Mouse (Mus musculus) forebrain, embryonic 15.5 days (tissue): Measurements from ENCODE around the gene Abca6. TPM values are rescaled to one million over a fixed set of nuclear protein-coding genes. Genes with fewer than 3 reads are reported as not detected.
A peak's percentile ranks its signal among the peaks of the same experiment; 100 is the strongest.

Experiments
- ATAC-seq: fragments of 200-750 bp; cut with Nextera tagmentation; replicated peaks from 2 replicates; pipeline ENCODE4 v1.8.0; 2017; ENCODE audit warnings: mild to moderate bottlenecking, moderate TSS enrichment, moderate library complexity
- H3K27ac ChIP-seq: fragments of 300-500 bp; sonication (generic); replicated peaks from 2 replicates; pipeline ENCODE4 v1.5.1; 2015; ENCODE audit warnings: mild to moderate bottlenecking, inconsistent platforms
- H3K27me3 ChIP-seq: fragments of 300-500 bp; sonication (generic); 2 replicates; pipeline ENCODE4 v1.6.1; 2015; ENCODE audit warnings: inconsistent platforms
- H3K36me3 ChIP-seq: fragments of 300-500 bp; sonication (generic); 2 replicates; pipeline ENCODE4 v1.6.1; 2015; ENCODE audit warnings: mild to moderate bottlenecking, inconsistent platforms
- H3K4me1 ChIP-seq: fragments of 300-500 bp; sonication (generic); 2 replicates; pipeline ENCODE4 v1.6.1; 2015; ENCODE audit warnings: inconsistent platforms
- H3K4me2 ChIP-seq: fragments of 300-500 bp; sonication (generic); replicated peaks from 2 replicates; pipeline ENCODE4 v1.6.1; 2015; ENCODE audit warnings: mild to moderate bottlenecking, inconsistent platforms
- H3K4me3 ChIP-seq: fragments of 300-500 bp; sonication (generic); 2 replicates; pipeline ENCODE4 v1.5.1; 2015; ENCODE audit warnings: mild to moderate bottlenecking, inconsistent platforms
- H3K9ac ChIP-seq: fragments of 300-500 bp; sonication (generic); replicated peaks from 2 replicates; pipeline ENCODE4 v1.6.1; 2015; ENCODE audit warnings: mild to moderate bottlenecking, inconsistent platforms
- H3K9me3 ChIP-seq: fragments of 300-500 bp; sonication (generic); 2 replicates; pipeline ENCODE4 v1.6.1; 2016; ENCODE audit warnings: inconsistent platforms
- WGBS: fragments of 180-500 bp; shearing (Covaris S2); methylation state at CpG from one replicate; pipeline ENCODE4 v1.1.7; 2015; ENCODE audit warnings: mixed read lengths; 5-methylcytosine and 5-hydroxymethylcytosine counted together
- polyA plus RNA-seq: library from polyadenylated mRNA; unstranded; fragments of >200 nt; fragmentation: Nextera tagmentation; extraction: Ambion mirVana; gene quantifications from 2 replicates; pipeline ENCODE4 v1.2.1, GENCODE M21; 2015

Gene Abca6
- polyA plus RNA-seq, 1 experiment from 2014 or later: 0.36 TPM

DNA sequence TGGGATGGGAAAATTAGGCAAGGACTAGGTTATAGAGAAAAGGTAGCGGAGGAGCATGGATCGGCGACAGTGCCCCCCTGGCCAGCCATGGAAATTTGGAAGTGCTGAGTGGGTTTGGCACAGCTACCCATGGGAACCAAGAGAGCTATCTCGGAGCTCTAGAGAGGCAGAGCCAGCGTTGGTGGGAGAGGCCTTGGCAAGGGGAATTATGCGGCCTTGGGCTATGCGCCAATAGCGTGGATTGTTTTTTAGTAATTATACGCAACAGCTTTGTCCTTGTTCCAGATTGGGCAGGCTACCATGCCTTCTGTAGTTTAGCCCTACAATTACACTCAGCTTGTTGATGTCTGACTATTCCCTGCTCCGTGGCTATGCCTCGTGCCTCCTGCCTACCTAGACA, 15.2 kb upstream of the Abca6 start:
- Histone ChIP-seq H3K4me3 (no peak overlapping the region), H3K27me3 (no peaks in the 10 kb centered on the region), H3K9ac (no peak overlapping the region), H3K4me2 (no peak overlapping the region), H3K9me3 (no peaks in the 10 kb centered on the region), H3K4me1 (peaks cover 8% of the 10 kb centered on the region), H3K27ac (no peak overlapping the region), H3K36me3 (no peaks in the 10 kb centered on the region)
- peak; percentile 76 for ATAC-seq
- 47% methylated on average over 11 of the region's 11 CpGs for WGBS

DNA sequence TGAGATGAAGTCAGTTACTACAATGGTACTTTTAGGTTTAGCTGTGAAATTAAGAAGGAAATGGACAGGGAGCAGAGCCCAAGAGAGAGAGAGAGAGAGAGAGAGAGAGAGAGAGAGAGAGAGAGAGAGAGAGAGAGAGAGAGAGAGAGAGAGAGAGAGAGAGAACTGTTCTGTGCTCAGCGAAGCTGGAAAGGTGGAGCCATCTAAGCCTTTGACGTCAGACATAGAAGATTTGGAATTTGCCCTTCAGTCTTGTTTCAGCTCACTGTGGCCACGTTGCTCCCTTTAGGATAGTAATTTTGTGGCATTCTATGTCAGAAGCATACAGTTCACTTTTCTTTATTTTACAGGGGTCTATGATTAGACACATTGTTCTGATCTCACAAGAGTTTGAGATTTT, 10.3 kb upstream of the Abca6 start:
- H3K9ac ChIP-seq: no peak overlapping the region
- no peaks in the 10 kb centered on the region for H3K36me3 ChIP-seq
- no peak for ATAC-seq
- no peak overlapping the region for H3K4me3 ChIP-seq
- no peaks in the 10 kb centered on the region for H3K9me3 ChIP-seq
- 78% methylated on average over 3 of the region's 3 CpGs for WGBS
- peaks cover 5% of the 10 kb centered on the region for H3K4me1 ChIP-seq
- H3K27me3 ChIP-seq: no peaks in the 10 kb centered on the region
- H3K27ac ChIP-seq: no peak overlapping the region
- no peak overlapping the region for H3K4me2 ChIP-seq

DNA sequence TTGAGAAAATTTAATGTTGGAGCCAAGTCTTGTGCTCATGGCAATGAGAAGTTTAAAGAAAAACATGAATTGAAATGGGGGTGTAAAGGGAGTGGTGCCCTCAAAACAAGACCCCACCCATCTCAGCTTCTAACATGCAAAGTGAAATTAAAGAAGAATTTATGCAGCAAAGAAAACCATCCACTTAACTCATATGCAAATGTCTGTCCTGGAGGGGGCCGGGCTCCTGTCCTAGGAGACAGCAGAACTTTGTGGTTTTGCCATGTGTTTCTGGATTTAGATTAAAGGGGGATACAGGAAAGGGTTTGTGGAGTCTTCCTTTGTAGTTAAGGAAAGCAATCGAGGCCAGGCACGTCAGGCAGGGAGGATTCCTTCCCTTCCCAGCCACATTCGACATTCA, 6.3 kb upstream of the Abca6 start:
- WGBS: 79% methylated on average over 4 of the region's 4 CpGs

DNA sequence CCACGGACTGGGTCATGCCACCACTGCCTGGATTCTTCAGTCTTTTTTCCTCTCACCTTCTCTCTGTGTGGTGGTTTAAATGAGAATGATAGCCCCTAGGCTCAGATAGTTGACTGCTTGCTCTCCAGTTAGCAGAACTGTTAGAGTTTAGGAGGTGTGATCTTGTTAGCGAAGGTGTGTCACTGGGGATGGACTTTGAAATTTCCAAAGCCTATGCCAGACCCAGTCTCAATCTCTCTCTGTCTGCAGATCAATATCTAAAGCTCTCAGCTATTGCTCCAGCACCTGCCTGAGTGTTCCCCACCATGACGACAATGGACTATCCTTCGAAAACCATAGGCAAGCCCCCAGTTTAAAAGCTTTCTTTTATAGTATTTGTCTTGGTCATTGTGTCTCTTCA, 5.5 kb upstream of the Abca6 start:
- Histone ChIP-seq H3K27ac (no peak overlapping the region), H3K9ac (no peak overlapping the region), H3K36me3 (no peaks in the 10 kb centered on the region), H3K4me1 (no peaks in the 10 kb centered on the region), H3K9me3 (no peaks in the 10 kb centered on the region), H3K4me3 (no peak overlapping the region), H3K27me3 (no peaks in the 10 kb centered on the region), H3K4me2 (no peak overlapping the region)
- WGBS: 93% methylated on average over 4 of the region's 4 CpGs
- no peak for ATAC-seq

More for the DNA sequence above, 6.3 kb upstream of the Abca6 start:
- H3K27ac ChIP-seq: no peak overlapping the region
- no peaks in the 10 kb centered on the region for H3K9me3 ChIP-seq
- no peak for ATAC-seq
- H3K4me1 ChIP-seq: no peaks in the 10 kb centered on the region
- no peaks in the 10 kb centered on the region for H3K27me3 ChIP-seq
- H3K4me3 ChIP-seq: no peak overlapping the region
- H3K36me3 ChIP-seq: no peaks in the 10 kb centered on the region
- no peak overlapping the region for H3K9ac ChIP-seq
- no peak overlapping the region for H3K4me2 ChIP-seq

DNA sequence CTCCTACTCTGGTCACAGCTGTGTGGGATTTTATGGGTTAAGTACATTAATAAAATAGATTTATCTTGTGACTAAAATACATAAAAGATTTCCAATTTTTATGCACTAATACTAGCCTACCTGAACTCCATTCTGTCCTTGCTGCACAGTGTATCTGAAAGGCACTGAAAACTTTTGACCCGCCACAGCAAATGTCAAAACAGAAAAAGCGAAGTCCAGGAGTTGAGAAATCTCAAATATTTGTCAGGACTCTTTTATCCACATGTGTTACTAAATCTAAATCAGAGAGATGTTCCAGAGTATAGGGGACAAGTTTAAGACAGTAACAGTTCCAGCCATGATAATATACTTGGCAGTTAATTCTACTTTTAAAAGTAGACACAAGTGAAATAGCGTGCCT, 680 bp upstream of the Abca6 start:
- Histone ChIP-seq H3K4me3 (no peak overlapping the region), H3K4me1 (no peaks in the 10 kb centered on the region), H3K4me2 (no peak overlapping the region), H3K27me3 (no peaks in the 10 kb centered on the region), H3K9me3 (no peaks in the 10 kb centered on the region), H3K36me3 (no peaks in the 10 kb centered on the region), H3K9ac (no peak overlapping the region), H3K27ac (no peak overlapping the region)
- WGBS: 74% methylated on average over 3 of the region's 3 CpGs
- ATAC-seq: no peak

DNA sequence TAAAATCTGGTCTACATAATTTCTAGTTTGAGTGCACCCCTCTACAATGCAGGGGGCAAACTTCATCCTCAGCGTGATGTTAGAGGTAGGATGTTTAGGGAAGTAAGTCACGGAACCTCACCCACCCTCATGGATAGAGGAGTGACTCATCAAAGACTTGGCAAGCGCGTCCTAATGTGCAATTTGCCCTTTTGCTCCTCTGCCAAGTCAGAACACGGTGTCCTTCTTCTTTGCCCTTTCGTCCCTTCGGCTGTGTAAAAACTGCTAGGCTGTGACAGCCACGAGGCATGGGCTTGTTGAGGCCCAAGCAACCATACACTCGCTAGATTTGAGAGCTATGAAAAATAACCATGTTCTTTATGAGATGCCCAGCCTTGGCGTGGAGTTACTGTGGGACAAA, 6.8 kb downstream of the Abca6 start:
- Histone ChIP-seq H3K9me3 (no peaks in the 10 kb centered on the region), H3K4me3 (no peak overlapping the region), H3K9ac (no peak overlapping the region), H3K36me3 (no peaks in the 10 kb centered on the region), H3K27ac (no peak overlapping the region), H3K4me2 (no peak overlapping the region), H3K4me1 (no peaks in the 10 kb centered on the region), H3K27me3 (no peaks in the 10 kb centered on the region)
- ATAC-seq: no peak
- WGBS: 94% methylated on average over 10 of the region's 10 CpGs

DNA sequence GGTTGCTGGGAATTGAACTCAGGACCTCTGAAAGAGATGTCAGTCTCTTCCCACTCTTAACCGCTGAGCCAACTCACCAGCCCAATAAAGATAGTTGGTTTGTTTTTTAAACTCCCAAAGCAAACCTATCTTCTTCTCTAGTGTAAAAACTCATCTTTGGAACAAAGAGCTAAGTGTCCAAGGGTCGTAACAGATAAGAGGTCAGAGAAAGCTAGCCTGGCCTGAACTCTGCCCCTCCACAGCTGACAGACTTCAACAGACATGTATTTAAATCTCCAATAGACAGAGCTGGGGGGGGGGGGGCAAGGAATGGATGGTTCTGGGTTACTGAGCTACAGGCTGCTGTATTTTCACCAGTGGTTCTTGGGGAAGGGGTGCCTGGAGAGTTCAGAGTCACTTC, 14.1 kb downstream of the Abca6 start:
- Histone ChIP-seq H3K4me1 (no peaks in the 10 kb centered on the region), H3K27ac (no peak overlapping the region), H3K9me3 (no peaks in the 10 kb centered on the region), H3K36me3 (no peaks in the 10 kb centered on the region), H3K9ac (no peak overlapping the region), H3K27me3 (no peaks in the 10 kb centered on the region), H3K4me2 (no peak overlapping the region), H3K4me3 (no peak overlapping the region)
- WGBS: 98% methylated on average over 2 of the region's 2 CpGs
- no peak for ATAC-seq

DNA sequence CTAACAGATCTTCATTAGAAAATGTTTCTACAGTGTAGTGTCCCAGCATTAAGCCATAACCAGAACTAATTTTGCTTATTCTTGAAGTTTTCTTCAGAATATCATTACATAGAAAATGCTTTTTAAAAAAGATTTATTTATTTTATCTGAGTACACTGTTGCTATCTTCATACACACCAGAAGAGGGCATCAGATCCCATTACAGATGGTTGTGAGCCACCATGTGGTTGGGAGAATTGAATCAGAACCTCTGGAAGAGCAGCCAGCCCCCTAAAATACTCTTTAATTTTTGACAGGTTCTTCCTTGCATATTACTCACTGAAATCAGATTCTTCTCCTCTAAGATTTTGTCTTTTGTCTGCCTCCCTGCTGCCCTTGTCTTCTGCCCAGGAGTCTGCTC, 18.6 kb downstream of the Abca6 start:
- no peak overlapping the region for H3K4me2 ChIP-seq
- no peaks in the 10 kb centered on the region for H3K9me3 ChIP-seq
- ATAC-seq: no peak
- H3K36me3 ChIP-seq: no peaks in the 10 kb centered on the region
- H3K27ac ChIP-seq: no peak overlapping the region
- no peak overlapping the region for H3K4me3 ChIP-seq
- H3K9ac ChIP-seq: no peak overlapping the region
- no peaks in the 10 kb centered on the region for H3K27me3 ChIP-seq
- no peaks in the 10 kb centered on the region for H3K4me1 ChIP-seq

DNA sequence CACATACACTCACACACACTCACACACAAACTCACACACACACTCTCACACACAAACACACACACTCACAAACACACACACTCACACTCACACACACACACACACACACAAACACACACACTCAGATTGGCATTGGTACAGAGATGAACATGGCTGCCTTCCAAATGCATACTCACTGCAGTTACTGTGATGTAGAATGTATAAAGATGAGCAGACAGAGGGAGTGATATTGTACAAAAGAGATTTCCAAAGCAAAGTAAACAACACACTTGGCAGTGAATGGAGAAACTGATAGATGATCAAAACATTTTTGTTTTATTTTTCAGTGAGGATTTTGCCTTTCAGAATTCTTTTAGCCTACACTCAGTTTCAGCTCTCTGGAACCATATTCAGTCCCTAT, 34.5 kb downstream of the Abca6 start:
- no peak for ATAC-seq
- Histone ChIP-seq H3K9me3 (no peaks in the 10 kb centered on the region), H3K27ac (no peak overlapping the region), H3K4me3 (no peak overlapping the region), H3K36me3 (no peaks in the 10 kb centered on the region), H3K4me1 (no peaks in the 10 kb centered on the region), H3K4me2 (no peak overlapping the region), H3K9ac (no peak overlapping the region), H3K27me3 (no peaks in the 10 kb centered on the region)

DNA sequence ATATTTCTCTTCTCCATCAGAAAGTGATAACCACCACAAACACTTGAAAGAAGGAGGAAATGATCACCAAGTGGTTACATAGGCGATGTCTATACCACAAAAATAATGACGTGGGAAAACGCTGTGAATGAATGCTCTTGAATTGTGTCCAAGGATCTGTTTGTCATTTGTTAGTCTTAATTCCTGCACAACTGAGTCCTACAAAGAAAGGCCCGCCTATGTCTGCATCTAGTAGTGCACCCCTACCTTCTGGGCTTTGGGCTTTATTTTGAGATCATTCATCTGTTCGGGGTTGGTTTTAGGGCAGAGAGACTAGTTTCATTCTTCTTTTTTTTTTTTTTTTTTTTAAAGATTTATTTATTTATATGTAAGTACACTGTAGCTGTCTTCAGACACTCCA, 47.6 kb downstream of the Abca6 start:
- 87% methylated on average over 5 of the region's 5 CpGs for WGBS
- no peaks in the 10 kb centered on the region for H3K27me3 ChIP-seq
- no peak overlapping the region for H3K4me2 ChIP-seq
- H3K9ac ChIP-seq: no peak overlapping the region
- no peak for ATAC-seq
- no peak overlapping the region for H3K4me3 ChIP-seq
- H3K36me3 ChIP-seq: no peaks in the 10 kb centered on the region
- no peaks in the 10 kb centered on the region for H3K4me1 ChIP-seq
- no peak overlapping the region for H3K27ac ChIP-seq
- no peaks in the 10 kb centered on the region for H3K9me3 ChIP-seq

DNA sequence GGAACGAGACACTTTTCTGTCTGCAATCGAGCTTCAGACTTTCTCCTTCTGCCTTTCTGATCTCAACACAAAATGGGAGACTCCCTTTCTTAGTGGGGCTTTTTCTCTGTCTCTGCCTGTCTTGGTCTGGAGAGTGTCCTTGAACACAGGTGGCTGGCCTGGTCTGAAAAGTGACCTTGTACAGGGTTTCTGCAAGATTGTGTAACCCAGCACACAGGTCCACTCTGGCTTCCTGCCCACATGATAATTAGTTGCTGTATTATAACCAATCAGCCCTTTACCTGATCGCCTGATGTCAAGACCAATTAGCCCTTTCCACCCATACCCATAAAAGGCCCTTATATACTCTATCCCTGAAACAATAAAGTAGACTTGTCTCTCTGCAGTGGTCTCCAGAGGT, 52.7 kb downstream of the Abca6 start:
- Histone ChIP-seq H3K9ac (no peak overlapping the region), H3K4me3 (no peak overlapping the region), H3K27me3 (no peaks in the 10 kb centered on the region), H3K4me2 (no peak overlapping the region), H3K27ac (no peak overlapping the region), H3K36me3 (no peaks in the 10 kb centered on the region), H3K9me3 (no peaks in the 10 kb centered on the region), H3K4me1 (no peaks in the 10 kb centered on the region)
- WGBS: 85% methylated on average over 3 of the region's 3 CpGs
- no peak for ATAC-seq

DNA sequence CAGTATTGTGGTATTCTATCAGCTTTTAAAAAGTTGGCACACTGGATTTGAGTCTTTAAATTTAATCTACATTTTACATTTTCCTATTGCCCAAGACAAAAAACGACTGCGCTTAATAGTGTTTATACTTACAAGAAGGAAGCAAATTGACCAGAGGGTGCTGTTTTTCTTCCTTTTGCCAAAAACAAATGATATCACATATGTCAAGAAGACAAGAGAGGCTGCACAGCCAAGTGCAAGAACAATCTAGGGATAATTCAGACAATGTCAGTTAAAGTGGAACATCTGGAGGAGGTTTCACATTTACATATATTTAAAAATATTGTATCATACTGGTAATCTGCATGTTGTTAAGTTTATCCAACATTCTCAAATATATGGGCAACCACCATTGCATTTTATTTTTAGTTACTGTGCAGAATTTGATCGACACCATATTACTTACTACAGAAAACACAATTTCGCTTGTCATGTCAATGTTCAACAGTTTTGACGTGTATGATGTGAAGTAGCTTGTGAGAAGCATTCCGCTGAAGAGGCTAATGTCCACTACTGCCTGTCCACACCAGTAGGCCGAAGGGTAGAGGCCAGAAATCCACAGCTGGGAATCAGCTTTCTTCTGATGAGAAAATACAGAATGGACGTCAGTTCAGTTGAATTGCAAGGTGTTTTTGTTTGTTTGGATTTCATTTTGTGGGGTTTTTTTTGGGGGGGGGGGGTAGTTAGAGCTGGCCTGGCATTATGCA, 54.8 kb downstream of the Abca6 start:
- Histone ChIP-seq H3K4me1 (no peaks in the 10 kb centered on the region), H3K4me2 (no peak overlapping the region), H3K27ac (no peak overlapping the region), H3K4me3 (no peak overlapping the region), H3K9ac (no peak overlapping the region), H3K36me3 (no peaks in the 10 kb centered on the region), H3K27me3 (no peaks in the 10 kb centered on the region), H3K9me3 (no peaks in the 10 kb centered on the region)
- no peak for ATAC-seq
- 90% methylated on average over 8 of the region's 8 CpGs for WGBS

DNA sequence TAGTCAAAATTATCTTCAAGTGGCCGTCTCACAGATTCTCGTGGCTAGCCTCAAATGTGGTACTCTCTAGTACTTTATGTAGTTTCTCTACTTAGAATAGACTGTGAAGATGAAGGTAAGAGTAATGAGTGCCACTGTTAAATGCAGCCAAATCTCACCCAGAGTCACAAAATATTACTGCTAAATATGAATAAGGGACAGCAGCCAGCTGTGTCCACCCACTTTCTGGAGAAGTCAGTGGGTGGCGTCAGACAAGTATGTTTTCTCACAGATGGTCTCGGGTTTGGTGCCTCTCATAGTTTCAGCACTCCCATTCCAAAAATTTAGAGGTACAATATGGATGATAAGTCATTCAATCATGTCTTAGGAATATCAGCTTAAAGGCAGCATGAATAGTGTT, 56.3 kb downstream of the Abca6 start:
- H3K36me3 ChIP-seq: no peaks in the 10 kb centered on the region

More for the DNA sequence above, 56.3 kb downstream of the Abca6 start:
- no peaks in the 10 kb centered on the region for H3K27me3 ChIP-seq
- no peak overlapping the region for H3K27ac ChIP-seq
- no peaks in the 10 kb centered on the region for H3K9me3 ChIP-seq
- ATAC-seq: no peak
- no peaks in the 10 kb centered on the region for H3K4me1 ChIP-seq
- WGBS: 91% methylated on average over 4 of the region's 4 CpGs
- no peak overlapping the region for H3K9ac ChIP-seq
- no peak overlapping the region for H3K4me3 ChIP-seq
- no peak overlapping the region for H3K4me2 ChIP-seq
